Mouse (Mus musculus): Measurements from ENCODE around the gene Gpr62.

DNA sequence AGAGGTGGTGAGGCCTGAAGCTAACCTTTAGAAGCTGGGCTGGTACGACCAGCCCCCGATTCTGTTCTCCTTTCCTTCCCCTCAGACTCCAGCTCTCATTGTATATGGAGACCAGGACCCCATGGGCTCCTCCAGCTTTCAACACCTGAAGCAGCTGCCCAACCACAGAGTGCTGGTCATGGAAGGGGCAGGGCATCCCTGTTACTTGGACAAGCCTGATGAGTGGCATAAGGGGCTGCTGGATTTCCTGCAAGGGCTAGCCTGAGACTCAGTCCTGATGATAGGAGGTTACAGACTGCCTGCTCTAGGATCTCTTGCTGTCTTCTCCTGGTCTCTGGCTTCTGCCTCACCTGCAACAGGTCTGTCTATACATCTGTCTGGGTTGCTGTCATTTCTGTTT lies 13.8 kb downstream of the Gpr62 start:
- TF ChIP-seq CTCF (conservative IDR thresholded peaks at IDR 0.05; ENCODE audit: low read length) (no peak), POU5F1 (IDR thresholded peaks at IDR 0.05; ENCODE audit: borderline replicate concordance, low read length) (no peak)

All from E14TG2a.4 (cell line).